Mouse (Mus musculus) splenic B cell, adult 2 months (primary cell): ENCODE measurements around the gene Cxadr.
A peak's percentile ranks its signal among the peaks of the same experiment; 100 is the strongest.

Experiments used
- DNase-seq: peaks from one replicate; pipeline ENCODE4 v3.0.0-alpha.2; 2011; ENCODE audit warnings: low read depth, low spot score
- H3K27me3 ChIP-seq: 2 replicates; pipeline ENCODE4 v1.6.1; 2012; ENCODE audit warnings: mild to moderate bottlenecking, low read length, moderate library complexity, mixed read lengths; ENCODE audit not compliant: control insufficient read depth, poor library complexity, insufficient read depth, severe bottlenecking
- H3K36me3 ChIP-seq: 2 replicates; pipeline ENCODE4 v1.6.1; 2012; ENCODE audit warnings: mild to moderate bottlenecking, low read length, moderate library complexity, mixed read lengths; ENCODE audit not compliant: control insufficient read depth, poor library complexity, insufficient read depth, severe bottlenecking

The Cxadr gene

GRCm38 (mm10) chr16:78301183-78301830 lies at the start of gene Cxadr:
TSS of gene Cxadr (plus strand) at chr16:78301489.
- Histone ChIP-seq H3K27me3 (no peaks in the 10 kb centered on the region), H3K36me3 (no peaks in the 10 kb centered on the region)
- DNase-seq = peak; percentile 3

- H3K36me3 ChIP-seq = no peaks in the 10 kb centered on the region
- H3K27me3 ChIP-seq = no peaks in the 10 kb centered on the region
- no peak for DNase-seq
These were observed 42.3 kb upstream of the Cxadr start for GRCm38 (mm10) chr16:78258989-78259388.

GRCm38 (mm10) chr16:78260070-78260879 lies 41.0 kb upstream of the Cxadr start:
- DNase-seq = no peak
- H3K27me3 ChIP-seq = no peaks in the 10 kb centered on the region
- no peaks in the 10 kb centered on the region for H3K36me3 ChIP-seq

GRCm38 (mm10) chr16:78261520-78261919 lies 39.8 kb upstream of the Cxadr start:
- no peaks in the 10 kb centered on the region for H3K27me3 ChIP-seq
- no peaks in the 10 kb centered on the region for H3K36me3 ChIP-seq
- no peak for DNase-seq

- H3K36me3 ChIP-seq = no peaks in the 10 kb centered on the region
- DNase-seq = no peak
- no peaks in the 10 kb centered on the region for H3K27me3 ChIP-seq
These were observed 36.7 kb upstream of the Cxadr start for GRCm38 (mm10) chr16:78264442-78265150.

GRCm38 (mm10) chr16:78265151-78265590 lies 36.1 kb upstream of the Cxadr start:
- Histone ChIP-seq H3K27me3 (no peaks in the 10 kb centered on the region), H3K36me3 (no peaks in the 10 kb centered on the region)
- peak; percentile 62 for DNase-seq

- no peaks in the 10 kb centered on the region for H3K36me3 ChIP-seq
- no peaks in the 10 kb centered on the region for H3K27me3 ChIP-seq
- no peak for DNase-seq
These were observed 35.5 kb upstream of the Cxadr start for GRCm38 (mm10) chr16:78265826-78266225.

- H3K27me3 ChIP-seq = no peaks in the 10 kb centered on the region
- H3K36me3 ChIP-seq = no peaks in the 10 kb centered on the region
- DNase-seq = peak; percentile 48
These were observed 33.8 kb upstream of the Cxadr start for GRCm38 (mm10) chr16:78267453-78267852.

- Histone ChIP-seq H3K36me3 (no peaks in the 10 kb centered on the region), H3K27me3 (no peaks in the 10 kb centered on the region)
- DNase-seq = no peak
These were observed 33.1 kb upstream of the Cxadr start for GRCm38 (mm10) chr16:78268167-78268566.

- no peaks in the 10 kb centered on the region for H3K36me3 ChIP-seq
- DNase-seq = no peak
- no peaks in the 10 kb centered on the region for H3K27me3 ChIP-seq
These were observed 26.3 kb upstream of the Cxadr start for GRCm38 (mm10) chr16:78274825-78275455.

GRCm38 (mm10) chr16:78277567-78277966 lies 23.7 kb upstream of the Cxadr start:
- Histone ChIP-seq H3K36me3 (no peaks in the 10 kb centered on the region), H3K27me3 (no peaks in the 10 kb centered on the region)
- DNase-seq = no peak

- Histone ChIP-seq H3K27me3 (no peaks in the 10 kb centered on the region), H3K36me3 (no peaks in the 10 kb centered on the region)
- DNase-seq = no peak
These were observed 21.0 kb upstream of the Cxadr start for GRCm38 (mm10) chr16:78280093-78280881.

GRCm38 (mm10) chr16:78283231-78283630 lies 18.1 kb upstream of the Cxadr start:
- H3K27me3 ChIP-seq = no peaks in the 10 kb centered on the region
- no peak for DNase-seq
- no peaks in the 10 kb centered on the region for H3K36me3 ChIP-seq

- DNase-seq = no peak
- H3K27me3 ChIP-seq = no peaks in the 10 kb centered on the region
- H3K36me3 ChIP-seq = no peaks in the 10 kb centered on the region
These were observed 7.2 kb upstream of the Cxadr start for GRCm38 (mm10) chr16:78294051-78294450.
